Mouse (Mus musculus) heart, postnatal 0 days (tissue): ENCODE measurements at regions not wholly inside any gene's neighbourhood (a gene's known extent, or its start where the extent isn't known, plus 50 kb on each side); places are given as distances from the start of the nearest gene placed in this dataset.

Experiments used
- CTCF ChIP-seq: IDR thresholded peaks from 2 replicates; pipeline ENCODE4 v1.5.1; 2016; ENCODE audit warnings: antibody characterized with exemption, control low read depth, low read depth
- EP300 ChIP-seq: IDR thresholded peaks from 2 replicates; pipeline ENCODE4 v1.6.1; 2016; ENCODE audit warnings: antibody characterized with exemption, low read depth

- TF ChIP-seq CTCF (no peak), EP300 (no peak)
Observed at GRCm38 (mm10) chr1:92774006-92774405, 57.4 kb upstream of the Gpc1 start.
